Mouse (Mus musculus) urinary bladder, postnatal 36 days (tissue): ENCODE data around the gene Poln.
A peak's percentile ranks its signal among the peaks of the same experiment; 100 is the strongest.

Source experiments
- DNase-seq, 2 experiments: peaks; one replicate each; pipeline ENCODE4 v3.0.0; 2022; ENCODE audit warnings: low spot score in 2 of 2, mixed read lengths in 1 of 2

Poln gene

DNA sequence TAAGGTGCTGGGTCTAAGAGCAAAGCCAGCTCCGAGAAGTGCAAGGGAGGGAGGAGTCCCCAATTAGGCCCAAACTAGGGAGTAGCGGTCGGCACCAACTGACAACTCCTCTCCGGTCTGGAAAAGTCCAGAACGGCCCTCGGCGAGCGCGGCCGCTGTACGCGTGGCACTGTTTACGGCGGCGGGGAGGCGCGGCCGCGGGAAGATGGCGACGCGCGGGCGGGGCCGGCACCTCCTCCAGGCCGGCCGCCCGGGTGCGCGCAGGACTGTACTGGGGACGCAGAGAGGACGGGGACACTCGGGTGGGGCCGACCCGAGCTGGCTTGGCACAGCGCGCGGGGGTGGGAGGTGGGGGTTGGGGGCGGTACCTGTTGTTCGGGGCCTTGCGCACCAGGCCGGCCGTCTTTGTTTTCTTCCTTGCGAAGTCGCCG lies 17.7 kb upstream of the Poln start:
- peak; percentile 35 to 61 for DNase-seq

DNA sequence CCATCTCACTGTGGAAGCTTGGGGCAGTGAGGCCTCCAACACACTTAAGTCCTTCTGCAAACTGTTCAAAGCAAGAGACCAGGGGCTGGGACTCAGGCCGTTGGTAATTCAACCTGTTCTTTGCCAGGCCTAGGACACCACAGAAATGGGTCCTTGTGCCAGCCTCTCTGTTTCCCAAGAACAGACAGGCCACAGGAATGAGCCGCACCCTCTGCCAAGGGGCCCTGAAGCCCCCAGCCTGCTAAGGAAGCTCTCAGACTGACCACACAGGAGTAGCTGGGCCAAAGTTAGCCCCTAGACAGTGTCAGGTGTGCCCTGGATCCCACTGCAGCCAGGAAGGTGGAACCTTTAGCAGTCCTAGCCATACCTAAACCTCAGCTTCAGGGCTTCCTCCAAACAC lies 17.1 kb upstream of the Poln start:
- DNase-seq, result no peak

GRCm38 (mm10) chr5:34185791-34186190 lies 16.5 kb upstream of the Poln start:
- DNase-seq, result no peak

DNA sequence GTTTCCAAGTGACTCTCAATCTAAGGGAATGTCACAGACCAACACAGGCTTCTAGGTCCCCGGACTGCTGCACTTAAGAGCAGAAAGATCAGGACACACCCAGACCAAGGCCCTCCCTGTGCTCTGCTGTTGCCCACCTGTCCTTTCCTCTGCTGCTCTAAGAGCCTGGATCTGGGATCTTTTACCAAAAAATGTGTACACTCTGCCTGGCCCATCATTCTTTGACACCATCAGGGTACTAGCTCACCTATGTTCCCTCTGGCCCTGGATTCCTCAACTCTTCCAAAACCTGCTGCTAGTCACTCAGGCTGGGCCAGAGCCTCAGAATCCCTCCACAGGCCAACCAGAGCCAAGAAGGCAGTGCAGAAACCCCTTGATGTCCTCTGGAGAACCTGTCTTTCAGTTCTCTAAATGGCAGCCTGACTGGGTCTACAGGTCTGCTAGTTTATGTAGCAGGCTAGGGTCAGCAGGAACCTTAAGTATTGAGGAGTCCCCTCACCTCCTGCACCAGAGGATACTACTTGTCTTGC lies 15.9 kb upstream of the Poln start:
- DNase-seq, result no peak

DNA sequence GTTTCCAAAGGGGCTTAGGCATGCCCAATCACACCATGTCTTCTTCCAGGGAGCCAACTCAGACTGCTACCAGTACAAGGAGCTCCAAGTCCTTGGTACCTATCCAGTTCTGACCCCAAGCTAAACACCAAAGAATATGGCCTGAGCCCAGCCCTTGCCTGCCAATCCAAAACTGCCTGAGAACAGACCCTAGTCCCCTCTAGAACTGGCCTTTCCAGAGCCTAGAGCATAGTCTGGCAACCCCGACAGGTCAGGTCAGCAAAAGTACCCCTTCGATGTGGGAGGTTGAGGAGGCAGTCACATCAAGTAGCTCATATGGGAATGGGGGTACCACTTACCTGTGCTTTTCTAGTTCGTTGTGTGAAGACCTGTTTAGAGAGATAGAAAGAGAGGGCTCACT lies 14.7 kb upstream of the Poln start:
- DNase-seq, result no peak

- peak in 1 of 2 experiments; percentile 55 for DNase-seq
Observed at GRCm38 (mm10) chr5:34183156-34183880, 14.1 kb upstream of the Poln start.

- no peak for DNase-seq
Observed at GRCm38 (mm10) chr5:34182486-34182885, 13.2 kb upstream of the Poln start.

DNA sequence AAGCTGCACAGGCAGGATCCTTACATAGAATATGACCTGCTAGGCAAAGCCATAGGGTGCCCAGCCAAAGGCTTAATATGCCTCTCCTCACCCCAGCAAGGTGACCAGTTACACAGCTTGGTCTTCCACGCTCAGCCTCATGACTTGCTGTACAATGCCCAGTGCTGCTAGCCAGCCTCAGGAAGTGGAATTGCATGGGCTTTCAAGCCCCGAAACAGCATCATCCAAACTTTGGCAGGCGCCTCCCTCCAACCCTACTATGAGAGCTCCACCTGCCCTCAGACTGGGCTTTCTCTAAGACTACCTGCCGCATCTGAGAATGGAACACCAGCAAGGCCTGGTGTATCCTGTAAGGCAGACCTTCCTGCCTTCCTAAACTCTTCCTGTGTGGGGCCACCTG lies 8.6 kb upstream of the Poln start:
- DNase-seq, result no peak

DNA sequence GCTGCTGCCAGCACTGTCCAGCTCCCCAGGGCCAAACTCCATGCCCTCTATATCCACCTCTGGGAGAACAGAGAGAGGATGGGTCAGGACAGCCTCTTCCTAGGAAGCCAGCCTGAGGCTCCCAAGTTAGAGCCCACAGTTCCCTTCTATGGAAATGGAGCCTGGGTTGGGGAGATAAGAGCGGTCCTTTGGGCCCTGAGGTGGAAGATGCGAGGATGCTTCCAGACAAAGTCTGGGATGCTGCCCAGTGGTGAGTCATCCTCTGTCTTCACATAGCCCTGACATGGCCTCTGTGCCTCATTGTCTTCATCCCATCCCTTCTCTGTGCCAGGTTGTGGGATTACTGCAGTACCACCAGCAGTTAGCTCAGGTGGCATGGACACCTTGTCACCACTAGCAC lies 7.8 kb upstream of the Poln start:
- no peak for DNase-seq

- DNase-seq, result no peak
Observed at GRCm38 (mm10) chr5:34176691-34177090, 7.4 kb upstream of the Poln start.

GRCm38 (mm10) chr5:34175403-34175694 lies 6.1 kb upstream of the Poln start:
- no peak for DNase-seq

DNA sequence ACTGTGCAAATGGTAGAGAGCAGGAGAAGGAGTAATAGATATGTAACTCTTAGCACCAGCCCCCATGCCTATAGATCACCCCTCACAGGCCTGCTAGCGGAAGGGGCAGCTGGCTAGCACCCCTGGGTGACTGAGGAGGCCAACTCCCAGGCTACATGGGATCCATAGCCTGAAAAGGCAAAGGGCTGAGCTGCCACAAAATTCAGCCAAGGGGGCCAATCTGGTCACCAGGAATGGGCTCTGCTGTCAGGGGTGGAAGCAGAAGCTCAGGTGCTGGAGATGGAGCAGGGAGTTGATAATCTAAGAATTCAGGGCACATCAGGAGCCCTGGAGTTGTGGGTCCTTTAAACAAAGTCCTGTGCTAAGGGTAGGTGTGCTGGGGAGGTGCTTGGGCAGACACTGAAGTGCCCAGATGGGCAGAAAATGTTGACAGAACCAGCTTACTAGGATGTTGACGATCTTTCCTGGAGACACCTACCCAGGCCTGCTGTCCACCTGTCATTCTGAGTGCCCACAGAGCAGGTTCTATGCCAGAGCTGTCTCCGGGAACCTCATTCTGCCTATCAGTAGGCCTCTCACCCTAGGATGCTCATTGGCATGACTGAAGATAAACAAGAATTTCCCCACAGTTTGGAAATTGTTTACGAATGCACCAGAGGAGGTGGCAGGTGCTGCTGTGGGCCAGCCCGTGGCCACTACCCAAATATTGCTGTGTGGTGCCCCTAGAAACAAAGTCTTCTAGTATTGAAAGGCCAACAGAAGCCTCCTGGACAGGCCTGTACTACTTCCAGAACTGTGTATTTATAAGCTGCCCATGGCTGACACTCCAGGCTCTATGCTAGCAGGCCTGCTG lies 5.5 kb upstream of the Poln start:
- no peak for DNase-seq

GRCm38 (mm10) chr5:34174021-34174420 lies 4.8 kb upstream of the Poln start:
- DNase-seq, result no peak

DNA sequence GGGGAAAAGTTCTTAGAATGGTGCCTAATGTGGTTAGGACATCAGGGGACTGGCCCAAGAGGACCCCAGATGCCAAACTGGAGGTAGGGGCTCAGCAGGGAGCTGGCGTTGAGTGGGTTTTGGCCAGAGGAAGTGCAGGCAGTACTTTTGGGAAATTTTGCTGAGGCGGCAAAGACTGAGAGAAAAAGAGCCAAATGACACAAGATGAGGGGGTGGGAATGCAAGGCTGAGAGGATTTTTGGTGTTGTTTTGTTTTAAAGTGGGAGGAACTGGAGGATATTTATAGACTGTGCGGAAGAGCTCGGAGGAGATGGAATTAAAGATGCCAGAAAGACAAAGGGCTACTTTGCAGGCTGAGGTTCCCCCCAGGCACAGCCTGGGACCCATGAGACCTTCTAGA lies 1.5 kb upstream of the Poln start:
- no peak for DNase-seq

GRCm38 (mm10) chr5:34169954-34170353 lies 706 bp upstream of the Poln start:
- no peak for DNase-seq

DNA sequence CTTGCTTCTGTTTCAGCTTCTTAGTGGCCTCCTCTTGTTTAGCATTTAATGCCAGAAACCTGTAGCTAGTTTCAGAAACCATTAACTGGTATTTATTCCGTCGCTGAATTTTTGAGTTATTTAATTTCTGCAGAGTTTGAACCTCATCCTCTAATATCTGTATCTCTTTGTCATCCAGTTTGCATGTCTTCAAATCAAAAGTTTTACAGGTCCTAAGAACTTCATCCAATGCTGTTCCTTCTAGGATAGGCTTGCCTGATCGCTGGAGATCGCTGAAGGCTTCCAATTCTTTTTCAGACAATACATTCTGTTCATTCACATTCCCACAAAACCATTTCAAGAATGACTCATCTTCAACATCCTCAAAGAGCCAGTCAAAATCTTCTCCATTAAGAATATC lies 1.4 kb downstream of the Poln start:
- DNase-seq, result no peak

DNA sequence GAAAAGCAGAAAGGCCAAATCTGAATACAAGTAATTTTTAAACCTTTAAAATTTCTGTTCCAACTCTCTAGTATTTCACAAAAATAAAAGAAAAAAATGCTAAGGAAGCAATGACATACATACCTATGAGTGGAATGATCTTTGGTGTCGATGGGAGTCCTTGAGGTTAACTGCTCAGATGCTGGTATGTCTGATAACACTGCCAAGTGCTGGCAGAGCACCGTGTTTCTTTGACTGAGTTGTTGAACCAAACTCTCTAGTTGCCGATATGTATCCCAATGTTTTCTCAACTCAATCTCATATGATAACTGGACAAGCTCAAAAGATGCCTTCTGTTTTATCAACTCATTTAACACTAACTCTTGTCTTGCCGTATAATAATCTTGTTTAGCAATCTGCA lies 3.5 kb downstream of the Poln start:
- no peak for DNase-seq

- DNase-seq, result no peak
Observed at GRCm38 (mm10) chr5:34148476-34148875, 20.8 kb downstream of the Poln start.

DNA sequence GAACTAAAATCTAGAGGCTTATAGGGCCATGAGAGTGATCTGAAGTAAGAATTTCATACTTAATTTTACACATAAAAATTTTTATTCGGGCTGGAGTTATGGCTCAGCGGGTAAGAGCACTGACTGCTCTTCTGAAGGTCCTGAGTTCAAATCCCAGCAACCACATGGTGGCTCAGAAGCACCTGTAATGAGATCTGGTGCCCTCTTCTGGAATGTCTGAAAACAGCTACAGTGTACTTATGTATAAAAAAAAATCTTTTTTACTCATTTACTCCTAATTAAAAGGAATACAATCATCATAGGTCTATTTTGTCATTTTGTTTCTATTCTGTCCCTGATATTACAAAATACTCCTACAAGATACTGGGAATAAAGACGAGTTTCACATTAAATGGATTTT lies 21.7 kb downstream of the Poln start:
- DNase-seq, result no peak

DNA sequence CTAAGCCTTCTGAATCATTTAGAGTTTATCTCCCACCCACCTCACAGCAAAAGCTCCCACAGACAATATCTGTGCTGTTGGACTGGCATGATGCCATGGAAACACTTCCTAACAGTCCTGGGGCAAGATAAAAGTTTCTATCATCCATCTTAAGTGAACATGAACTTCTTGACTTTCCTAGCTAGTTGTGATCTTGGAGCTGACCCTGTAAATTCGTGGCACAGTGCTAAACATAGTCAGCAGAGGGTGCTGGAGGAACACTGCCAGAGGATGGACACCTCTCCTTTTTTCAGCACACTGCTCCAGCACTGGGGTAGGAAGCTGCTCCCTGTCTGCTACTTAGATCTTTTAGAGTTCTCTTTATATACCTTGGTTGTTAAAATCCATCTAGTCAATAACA lies 29.5 kb downstream of the Poln start:
- DNase-seq, result peak; percentile 2 to 6

DNA sequence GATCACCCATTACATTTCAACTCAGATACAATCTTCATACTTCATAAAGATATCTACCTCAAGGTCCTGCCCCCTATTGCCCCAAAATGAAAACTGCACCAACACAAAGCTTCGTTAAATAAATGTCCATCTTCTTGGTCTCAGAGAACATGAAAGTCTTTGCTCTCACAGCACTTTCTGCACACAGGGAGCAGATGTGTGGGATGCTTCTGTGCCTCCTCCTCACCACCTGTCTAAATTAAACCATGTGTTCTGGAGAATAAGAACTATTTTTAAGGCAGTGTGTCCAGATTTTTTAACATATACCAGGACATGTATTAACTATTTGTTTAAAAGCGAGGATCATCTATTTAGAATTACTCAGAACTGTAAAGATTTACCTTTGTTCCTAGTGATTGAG lies 36.5 kb downstream of the Poln start:
- no peak for DNase-seq

DNA sequence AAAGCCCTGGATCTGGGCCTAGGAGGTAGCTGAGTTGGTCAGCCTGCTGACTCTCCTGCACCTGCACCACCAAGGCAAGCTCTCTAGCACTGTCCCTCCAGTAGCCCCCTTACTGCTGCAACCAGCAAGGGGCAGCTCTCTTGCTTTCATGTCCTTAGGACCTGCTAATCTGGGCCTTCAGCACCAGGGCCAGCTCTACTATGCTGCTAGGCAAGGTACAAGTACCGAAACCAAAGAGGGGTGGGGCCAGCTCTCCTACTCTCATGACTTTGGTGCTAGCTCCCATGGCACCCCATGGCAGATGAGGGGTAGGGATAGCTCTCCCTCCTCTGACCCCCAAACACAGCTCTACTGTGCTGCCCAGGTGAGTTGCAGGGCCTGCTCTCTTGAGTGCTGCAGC lies 45.1 kb downstream of the Poln start:
- no peak for DNase-seq
